Mouse (Mus musculus): ENCODE results near the gene 1700113H08Rik. TPM values are rescaled to one million over a fixed set of nuclear protein-coding genes. Genes with fewer than 3 reads are reported as not detected.

Gene 1700113H08Rik
- total RNA-seq (2021), result not detected
- long read RNA-seq, experiment 1, result 0 reads
- long read RNA-seq, experiment 2, result 0 reads

DNA sequence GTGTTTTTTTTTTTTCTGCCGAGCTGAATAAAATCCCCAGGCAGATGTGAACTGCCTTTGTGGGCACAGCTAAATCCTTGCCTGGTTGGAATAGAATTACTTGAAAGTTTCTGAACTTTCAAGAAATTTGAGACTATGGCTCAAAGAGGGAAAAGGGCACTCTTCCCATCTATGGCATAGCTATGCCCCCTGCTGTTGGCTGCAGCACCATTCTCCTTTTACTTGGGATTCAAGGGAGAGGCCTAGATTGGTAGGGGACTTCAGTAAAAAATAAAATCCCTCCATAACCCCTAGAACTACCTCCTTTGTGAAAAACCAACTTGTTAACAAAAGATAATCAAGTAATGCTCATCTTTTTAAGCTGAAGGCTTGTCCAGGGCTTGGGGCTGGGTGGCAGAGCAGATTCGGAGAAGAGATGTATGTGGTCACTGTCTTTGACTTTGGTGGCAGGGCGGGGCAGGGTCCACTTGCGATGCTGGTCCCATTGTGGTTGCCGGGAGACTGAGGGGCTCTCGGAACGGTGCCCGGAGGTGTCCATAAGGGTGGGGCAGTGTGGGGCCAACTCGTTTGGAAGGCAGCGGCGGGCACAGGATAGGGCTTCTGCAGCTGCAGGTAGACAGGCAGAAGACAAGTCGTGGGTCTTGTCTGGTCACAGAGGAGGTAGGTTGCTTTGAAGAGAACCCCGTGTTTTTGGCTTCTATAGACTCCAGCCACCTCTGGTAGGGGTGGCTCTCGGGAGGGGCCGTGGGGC is at the start of gene 1700113H08Rik:
Gene 1700113H08Rik, plus strand, starts transcription at position 546 of the 751 bp plus-strand sequence.
- DNase-seq (ENCODE audit: low spot score in 2 of 2), result peak in 1 of 2 experiments; percentile 34

DNA sequence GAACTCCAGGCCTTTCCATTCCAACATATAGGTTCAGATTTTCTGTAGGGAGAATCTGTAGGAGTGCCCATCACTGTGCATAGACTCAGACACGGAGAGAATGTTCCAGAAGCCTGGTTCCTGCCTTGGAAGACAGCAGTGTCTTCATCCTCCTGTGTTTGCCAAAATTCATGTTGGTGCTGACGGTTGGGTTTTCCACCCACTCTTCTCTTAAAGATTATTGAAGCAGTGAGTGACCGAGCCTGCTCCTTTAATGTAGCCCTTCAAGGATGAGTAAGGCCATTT is 49.7 kb upstream of the 1700113H08Rik start:
- DNase-seq (ENCODE audit: low spot score in 2 of 2), result no peak

DNA sequence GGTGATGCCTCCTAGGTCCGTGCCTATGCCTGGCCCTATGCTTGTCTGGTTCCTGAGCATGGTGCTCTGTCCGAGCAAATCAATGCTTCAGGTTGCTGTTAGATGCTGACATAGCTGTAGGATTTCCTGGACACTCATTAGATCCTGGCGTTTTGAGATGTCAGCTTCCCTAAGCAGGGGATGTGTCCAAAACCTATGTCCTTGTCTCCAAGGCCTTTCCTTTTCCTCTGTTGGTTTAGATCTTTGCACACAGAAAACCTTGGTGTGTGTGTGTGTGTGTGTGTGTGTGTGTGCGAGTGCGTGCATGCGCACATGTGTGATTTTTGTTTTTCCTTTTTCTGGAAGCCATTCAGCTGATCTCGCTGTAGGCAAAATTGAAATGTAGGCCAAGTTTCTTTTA is 45.8 kb upstream of the 1700113H08Rik start:
- DNase-seq (ENCODE audit: low spot score in 2 of 2), result no peak

DNA sequence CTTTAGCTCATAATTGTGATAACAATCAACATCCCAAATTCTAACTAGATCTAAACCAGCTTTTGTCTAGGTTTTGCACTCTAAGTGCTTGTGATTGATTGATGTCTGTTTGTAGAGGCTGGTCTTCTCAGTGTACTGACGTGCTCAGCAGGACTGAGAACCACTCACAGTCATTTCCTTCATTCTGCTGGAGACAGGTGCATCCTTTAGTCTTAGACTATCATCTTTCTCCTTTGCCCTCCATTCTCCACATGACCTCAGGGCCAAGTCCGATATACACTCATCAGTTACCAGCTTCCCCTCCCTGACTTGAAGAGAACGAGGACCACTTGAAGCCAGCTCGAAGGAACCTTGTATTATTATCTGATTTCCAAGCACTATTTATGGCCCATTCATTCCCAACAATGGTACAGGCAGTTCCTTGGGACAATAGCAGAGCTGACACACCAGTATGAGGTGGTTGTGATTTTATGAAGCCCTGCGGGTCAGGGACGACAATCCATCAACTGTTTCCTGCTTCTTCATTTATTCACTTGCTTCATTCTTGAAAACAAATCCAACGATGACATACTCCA is 43.4 kb upstream of the 1700113H08Rik start:
- no peak for DNase-seq (ENCODE audit: low spot score in 2 of 2)

DNA sequence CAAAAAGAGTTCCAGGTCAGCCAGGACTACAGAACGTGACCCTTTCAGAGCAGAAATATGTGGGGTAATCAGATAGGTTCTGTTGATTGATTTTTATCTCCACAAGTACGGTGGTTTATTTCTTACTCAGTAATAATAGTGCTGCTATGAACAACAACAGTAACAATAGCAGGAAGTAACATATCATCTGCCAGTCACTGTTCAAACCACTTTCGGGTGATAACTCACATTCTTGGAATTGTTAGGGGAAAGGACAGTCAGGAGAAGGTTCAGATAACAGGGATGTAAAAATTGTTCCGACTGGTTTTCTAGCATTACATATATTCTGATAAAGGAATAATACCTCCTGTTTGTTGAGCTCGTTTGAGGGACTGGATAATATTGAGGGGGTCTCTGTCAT is 42.4 kb upstream of the 1700113H08Rik start:
- DNase-seq (ENCODE audit: low spot score in 2 of 2), result no peak

DNA sequence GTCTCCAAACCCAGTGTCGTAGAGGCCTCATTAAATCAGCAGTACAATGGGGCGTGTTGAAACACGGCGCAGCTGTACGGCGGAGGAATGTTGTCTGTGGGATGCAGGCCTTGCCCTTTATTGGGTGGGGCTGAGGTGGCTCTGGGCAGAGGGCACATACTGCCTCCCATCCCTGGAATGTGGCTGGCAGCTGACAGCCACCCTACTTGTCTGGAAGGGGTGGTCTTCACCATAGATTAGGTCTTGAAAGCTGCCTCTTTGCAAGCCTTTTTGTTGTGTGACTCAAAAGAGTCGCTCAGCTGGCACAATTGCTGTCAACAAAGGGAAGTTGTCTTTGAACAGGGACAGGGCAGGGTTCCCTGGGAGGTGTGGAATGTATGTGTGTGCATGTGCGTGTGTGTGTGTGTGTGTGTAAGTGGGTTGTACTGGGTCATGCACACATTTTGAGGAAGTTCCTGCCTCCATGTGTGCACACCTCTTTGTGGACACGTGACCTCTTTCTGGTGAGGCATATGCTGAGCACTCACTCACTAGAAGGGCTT is 41.6 kb upstream of the 1700113H08Rik start:
- DNase-seq (ENCODE audit: low spot score in 2 of 2), result no peak

DNA sequence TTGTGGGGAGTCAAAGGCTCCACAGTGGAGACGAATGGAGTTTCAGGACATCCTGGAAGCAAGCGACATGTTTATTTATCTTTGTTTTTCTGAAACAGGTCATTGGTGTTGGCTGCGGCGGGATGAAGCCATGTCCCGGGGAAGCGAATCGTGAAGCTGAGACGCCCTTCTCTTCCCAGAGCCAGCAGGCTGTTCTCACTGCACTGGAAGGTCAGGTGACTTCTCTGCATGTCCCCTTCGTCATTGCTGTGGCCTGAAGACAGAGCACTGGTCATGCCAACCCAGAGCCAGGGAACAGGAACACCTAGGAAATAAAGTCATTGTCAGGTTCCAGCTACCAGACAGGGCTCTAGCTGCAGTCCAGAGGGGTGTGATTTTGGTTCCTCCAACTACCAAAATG is 39.0 kb upstream of the 1700113H08Rik start:
- DNase-seq (ENCODE audit: low spot score in 2 of 2), result no peak

- peak; percentile 37 to 49 for DNase-seq (ENCODE audit: low spot score in 2 of 2)
Measured at GRCm38 (mm10) chr10:87020711-87021110, 37.1 kb upstream of the 1700113H08Rik start.

DNA sequence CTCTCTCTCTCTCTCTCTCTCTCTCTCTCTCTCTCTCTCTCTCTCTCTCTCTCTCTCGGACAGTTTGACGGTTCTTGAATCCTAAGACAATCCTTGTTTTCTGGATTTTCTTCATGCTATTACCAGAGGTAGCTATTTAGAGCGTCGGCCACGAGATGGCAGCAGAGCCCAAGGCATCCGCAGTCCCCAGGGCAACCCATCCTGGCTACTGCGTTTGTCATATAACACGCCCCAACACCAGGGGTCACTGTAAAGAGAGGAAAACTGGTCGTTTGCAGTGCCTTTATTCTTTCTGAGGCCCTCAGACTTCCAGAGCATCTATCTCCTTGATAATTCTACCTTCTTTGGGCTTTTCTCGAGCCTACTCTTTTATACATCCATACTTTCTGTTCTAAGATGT is 33.0 kb upstream of the 1700113H08Rik start:
- DNase-seq (ENCODE audit: low spot score in 2 of 2), result peak; percentile 78 to 90

DNA sequence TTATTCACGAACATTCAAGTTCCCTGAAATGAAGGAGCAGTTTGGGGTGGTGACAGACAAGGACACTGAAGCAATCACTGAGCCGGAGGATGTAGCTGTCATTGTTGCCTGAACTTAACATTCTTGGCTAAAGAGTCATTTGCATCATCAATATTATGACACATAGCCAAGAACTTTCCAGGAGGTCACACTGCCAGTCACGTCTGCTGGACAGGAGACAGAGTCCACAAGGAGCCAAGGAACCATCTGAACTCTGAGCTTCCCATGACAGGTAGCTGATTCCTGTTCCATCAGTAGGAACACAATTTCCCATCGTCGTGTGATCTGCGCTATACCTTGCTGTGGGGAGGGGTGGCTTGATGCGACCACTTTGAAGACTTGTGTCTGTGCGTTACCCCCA is 25.1 kb upstream of the 1700113H08Rik start:
- no peak for DNase-seq (ENCODE audit: low spot score in 2 of 2)

- DNase-seq (ENCODE audit: low spot score in 2 of 2), result peak; percentile 16 to 51
Measured at GRCm38 (mm10) chr10:87035866-87036265, 22.0 kb upstream of the 1700113H08Rik start.

GRCm38 (mm10) chr10:87036271-87036703 is 21.6 kb upstream of the 1700113H08Rik start:
- peak in 1 of 2 experiments; percentile 8 for DNase-seq (ENCODE audit: low spot score in 2 of 2)

DNA sequence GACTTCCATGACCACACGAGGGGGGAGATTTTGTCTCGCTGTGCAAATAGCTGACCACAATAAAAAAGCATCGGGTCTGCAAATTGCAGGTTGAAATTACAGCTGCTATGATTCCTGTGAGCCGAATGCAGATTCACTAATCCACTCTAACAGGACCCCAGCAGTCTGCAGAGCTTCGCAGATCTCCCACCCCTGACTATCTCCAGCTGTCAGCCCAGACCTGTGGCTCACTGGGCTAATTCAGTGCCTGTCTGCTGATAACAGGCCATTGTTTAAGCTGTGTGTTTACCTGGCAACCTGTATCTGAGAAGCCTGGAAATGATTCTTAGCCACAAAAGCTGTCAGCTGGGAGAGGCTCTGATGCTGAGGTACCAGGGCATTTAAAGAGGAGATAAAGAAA is 20.8 kb upstream of the 1700113H08Rik start:
- no peak for DNase-seq (ENCODE audit: low spot score in 2 of 2)

GRCm38 (mm10) chr10:87039340-87039739 is 18.5 kb upstream of the 1700113H08Rik start:
- no peak for DNase-seq (ENCODE audit: low spot score in 2 of 2)

DNA sequence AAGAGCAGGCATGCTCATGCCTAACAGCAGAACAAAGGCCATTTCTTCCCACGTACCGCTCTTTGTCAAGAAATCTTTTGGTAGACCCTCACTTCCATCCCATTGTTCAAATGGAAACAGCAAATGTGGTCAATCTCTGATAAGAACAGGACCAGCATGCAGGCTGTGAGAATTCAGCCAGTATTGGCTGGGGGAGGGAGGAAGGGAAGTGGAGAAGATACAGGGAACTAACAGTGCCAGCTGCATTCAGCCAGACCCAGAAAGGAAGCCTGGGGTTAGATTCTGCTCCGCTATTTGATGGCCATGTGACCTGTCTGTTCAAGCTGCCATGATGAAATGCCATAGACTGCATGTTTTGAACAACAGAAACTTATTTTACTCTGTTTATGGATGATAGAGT is 18.0 kb upstream of the 1700113H08Rik start:
- no peak for DNase-seq (ENCODE audit: low spot score in 2 of 2)

GRCm38 (mm10) chr10:87041265-87041664 is 16.6 kb upstream of the 1700113H08Rik start:
- DNase-seq (ENCODE audit: low spot score in 2 of 2), result no peak

DNA sequence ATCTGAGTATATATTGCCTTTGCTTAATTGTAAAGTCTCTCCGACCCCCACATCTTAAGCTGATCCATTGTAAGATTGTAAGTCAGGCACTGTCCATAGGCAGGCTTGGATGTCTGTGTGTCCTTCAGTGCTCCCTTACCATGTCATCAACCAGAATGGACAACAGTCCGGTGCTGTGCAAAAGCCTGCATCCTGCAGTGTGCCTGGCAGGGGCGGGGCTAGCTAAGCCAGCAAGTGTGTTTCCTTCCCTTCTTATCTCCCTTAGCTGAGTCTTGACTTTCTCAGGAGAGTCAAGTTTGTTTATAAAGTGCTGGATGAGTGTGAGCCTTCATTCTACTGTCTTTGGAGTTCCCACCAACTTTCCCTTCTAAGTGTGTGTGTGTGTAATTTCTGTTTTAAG is 12.6 kb upstream of the 1700113H08Rik start:
- no peak for DNase-seq (ENCODE audit: low spot score in 2 of 2)

- DNase-seq (ENCODE audit: low spot score in 2 of 2), result no peak
Measured at GRCm38 (mm10) chr10:87046469-87046868, 11.4 kb upstream of the 1700113H08Rik start.

- no peak for DNase-seq (ENCODE audit: low spot score in 2 of 2)
Measured at GRCm38 (mm10) chr10:87046931-87047468, 10.8 kb upstream of the 1700113H08Rik start.

DNA sequence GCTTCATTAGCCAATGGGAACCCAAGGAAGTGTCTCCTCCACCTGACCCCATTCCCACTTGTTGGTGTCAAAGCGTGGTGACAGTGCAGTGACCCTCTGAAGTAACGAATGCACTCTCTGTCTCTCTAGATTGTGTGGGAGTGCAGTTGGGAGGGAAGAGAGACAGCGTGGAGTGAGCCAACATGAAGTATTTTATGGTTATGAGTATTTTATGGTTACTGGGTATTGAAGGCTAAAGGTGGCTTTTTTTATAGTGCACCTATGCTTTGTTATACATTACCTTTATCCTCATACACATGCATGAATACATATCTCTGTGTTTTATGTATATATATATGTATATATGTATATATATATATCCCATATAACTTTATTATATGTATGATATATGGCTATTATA is 8.7 kb upstream of the 1700113H08Rik start:
- DNase-seq (ENCODE audit: low spot score in 2 of 2), result no peak

- no peak for DNase-seq (ENCODE audit: low spot score in 2 of 2)
Measured at GRCm38 (mm10) chr10:87051714-87052113, 6.1 kb upstream of the 1700113H08Rik start.

DNA sequence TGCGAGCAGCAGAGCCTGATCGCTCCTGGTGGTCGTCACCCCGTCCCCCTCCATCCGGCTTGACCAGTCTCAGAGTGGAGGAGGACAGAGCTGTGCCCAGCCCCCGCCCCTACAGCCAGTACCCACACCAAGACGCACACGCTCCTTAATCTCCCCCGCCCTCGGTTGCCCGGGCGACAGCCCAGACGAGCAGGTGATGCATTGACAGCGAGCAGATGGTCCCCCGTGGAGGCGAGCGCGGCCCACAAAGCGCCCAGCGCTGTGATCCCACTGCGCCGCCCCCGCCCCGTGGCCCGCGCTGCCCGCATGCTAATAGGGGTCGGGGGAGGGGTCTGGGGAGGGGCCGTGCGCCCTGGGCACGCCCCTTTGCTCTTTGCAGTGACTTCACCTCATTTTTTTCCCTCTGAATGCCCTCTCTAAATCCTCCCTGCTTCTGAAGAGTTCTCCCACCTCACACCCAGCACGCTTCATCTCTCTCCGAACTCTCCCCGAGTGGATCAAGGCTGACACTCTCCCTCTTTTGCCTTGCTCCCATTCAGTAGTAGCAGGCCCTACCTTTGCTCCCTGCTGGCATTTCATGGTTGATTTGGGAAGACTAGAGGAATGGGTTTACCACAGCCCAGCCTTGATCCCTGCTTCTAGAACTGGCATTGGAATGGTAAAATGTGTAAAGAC is 543 bp downstream of the 1700113H08Rik start:
- DNase-seq (ENCODE audit: low spot score in 2 of 2), result peak; percentile 65 to 66

All from layer of hippocampus, postnatal 14 days (tissue).